Mouse (Mus musculus) induced T-regulatory cell, adult 2 months (primary cell): ENCODE data around the gene Hipk4.

Source experiments
- DNase-seq: peaks from one replicate; pipeline ENCODE4 v3.0.0-alpha.2; 2012; ENCODE audit warnings: low read depth

Gene Hipk4

GRCm38 (mm10) chr7:27522967-27523366, at the start of gene Hipk4:
Gene Hipk4 (plus strand): TSS chr7:27523267.
- DNase-seq: no peak

- no peak for DNase-seq
Observed at GRCm38 (mm10) chr7:27473835-27474489, 49.1 kb upstream of the Hipk4 start.

DNA sequence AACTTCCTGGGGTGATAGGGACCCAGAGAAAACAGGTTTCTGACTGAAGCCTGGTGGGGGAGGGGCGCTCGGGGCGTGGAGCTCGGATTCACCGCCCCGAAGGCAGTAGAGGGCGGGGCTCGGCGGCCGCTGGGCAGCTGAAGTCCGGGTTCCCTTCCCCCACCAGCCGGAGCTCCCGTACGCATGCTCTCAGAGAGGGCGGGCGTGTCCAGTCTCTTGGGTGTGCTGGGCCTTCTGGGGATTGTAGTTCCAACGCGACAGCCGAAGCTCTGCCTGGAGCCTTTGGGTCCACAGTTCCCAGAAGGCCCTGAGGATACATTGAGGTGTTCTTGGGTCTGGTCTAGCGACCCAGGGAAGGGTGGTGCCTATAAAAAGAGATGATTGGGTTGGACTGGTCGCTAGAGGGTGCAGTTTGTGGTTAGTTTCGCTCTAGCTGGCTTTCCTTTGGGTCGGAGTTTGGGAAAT, 48.5 kb upstream of the Hipk4 start:
- DNase-seq: peak; percentile 98

DNA sequence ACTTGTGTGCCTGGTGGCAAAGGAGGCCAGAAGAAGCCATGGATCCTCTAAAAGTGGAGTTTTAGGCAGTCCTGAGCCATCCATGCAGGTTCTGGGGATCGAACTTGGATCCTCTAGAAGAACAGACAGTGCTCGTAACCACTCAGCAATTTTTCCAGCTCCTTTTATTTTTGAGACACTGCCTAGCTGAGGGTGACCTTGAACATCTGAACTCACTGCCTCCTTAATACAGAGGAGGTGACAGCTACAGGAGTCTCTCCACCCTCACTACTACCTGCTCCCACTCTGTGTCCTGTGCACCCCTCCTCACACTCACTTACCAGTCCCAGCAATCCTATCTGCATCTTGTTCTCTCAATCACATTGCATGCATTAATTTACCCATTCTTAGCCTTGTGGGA, 47.5 kb upstream of the Hipk4 start:
- DNase-seq: no peak

- DNase-seq: no peak
Observed at GRCm38 (mm10) chr7:27476098-27476635, 46.9 kb upstream of the Hipk4 start.

- DNase-seq: peak; percentile 46
Observed at GRCm38 (mm10) chr7:27478561-27478960, 44.5 kb upstream of the Hipk4 start.

GRCm38 (mm10) chr7:27479750-27480149, 43.3 kb upstream of the Hipk4 start:
- DNase-seq: no peak

DNA sequence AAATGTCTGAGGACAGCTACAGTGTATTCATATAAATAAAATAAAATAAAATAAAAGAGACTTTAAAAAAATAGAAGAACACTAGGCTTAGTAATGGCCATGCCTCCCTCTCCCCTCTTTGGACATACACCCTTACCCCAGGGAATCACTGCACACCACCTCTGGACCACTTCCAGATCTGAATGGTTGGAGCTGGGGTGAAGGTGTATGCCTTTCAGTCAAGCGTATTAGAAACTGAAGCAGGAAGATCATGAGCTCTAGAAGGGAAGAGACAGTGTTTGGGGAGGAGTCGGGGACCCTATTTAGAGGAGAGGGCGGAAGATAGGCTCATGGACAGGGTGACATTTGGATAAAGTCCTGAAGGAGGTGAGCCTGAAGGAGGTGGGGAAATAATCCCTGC, 42.6 kb upstream of the Hipk4 start:
- DNase-seq: no peak

DNA sequence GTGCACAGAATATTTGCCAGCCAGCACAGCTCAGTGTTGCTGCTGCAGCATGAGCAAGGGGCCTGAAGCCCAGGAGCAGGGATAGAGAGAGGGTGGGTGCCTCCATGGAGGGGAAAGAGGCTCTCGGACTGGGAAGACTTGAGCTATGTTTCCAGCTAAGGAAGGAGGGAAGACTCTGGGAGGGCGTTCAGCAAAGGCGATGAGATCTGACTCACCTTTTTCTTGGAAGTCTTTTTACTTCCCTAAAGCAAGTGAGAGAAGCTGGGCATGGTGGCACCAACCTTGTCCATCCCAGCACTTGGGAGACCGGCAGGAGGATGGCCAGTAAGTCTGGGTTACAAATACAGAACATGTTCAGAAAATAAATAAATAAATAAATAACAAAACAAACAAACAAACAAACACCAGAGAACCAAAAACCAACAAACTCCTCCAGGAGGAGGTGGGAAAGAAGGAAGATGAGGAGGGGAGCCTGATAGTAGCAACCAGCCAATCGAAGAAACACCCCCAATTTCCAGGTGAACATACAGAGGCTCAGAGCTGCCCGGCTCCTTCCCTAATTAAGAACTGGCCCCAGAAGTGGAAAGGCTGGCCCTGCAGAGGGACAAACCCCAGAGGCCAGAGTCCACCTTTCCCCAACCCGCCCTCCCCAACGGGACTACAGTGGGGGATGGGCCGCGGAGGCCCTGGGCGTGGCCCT, 42.0 kb upstream of the Hipk4 start:
- DNase-seq: no peak

GRCm38 (mm10) chr7:27481627-27481969, 41.5 kb upstream of the Hipk4 start:
- DNase-seq: peak; percentile 87

- no peak for DNase-seq
Observed at GRCm38 (mm10) chr7:27483860-27484259, 39.2 kb upstream of the Hipk4 start.

- no peak for DNase-seq
Observed at GRCm38 (mm10) chr7:27486102-27486769, 36.8 kb upstream of the Hipk4 start.

DNA sequence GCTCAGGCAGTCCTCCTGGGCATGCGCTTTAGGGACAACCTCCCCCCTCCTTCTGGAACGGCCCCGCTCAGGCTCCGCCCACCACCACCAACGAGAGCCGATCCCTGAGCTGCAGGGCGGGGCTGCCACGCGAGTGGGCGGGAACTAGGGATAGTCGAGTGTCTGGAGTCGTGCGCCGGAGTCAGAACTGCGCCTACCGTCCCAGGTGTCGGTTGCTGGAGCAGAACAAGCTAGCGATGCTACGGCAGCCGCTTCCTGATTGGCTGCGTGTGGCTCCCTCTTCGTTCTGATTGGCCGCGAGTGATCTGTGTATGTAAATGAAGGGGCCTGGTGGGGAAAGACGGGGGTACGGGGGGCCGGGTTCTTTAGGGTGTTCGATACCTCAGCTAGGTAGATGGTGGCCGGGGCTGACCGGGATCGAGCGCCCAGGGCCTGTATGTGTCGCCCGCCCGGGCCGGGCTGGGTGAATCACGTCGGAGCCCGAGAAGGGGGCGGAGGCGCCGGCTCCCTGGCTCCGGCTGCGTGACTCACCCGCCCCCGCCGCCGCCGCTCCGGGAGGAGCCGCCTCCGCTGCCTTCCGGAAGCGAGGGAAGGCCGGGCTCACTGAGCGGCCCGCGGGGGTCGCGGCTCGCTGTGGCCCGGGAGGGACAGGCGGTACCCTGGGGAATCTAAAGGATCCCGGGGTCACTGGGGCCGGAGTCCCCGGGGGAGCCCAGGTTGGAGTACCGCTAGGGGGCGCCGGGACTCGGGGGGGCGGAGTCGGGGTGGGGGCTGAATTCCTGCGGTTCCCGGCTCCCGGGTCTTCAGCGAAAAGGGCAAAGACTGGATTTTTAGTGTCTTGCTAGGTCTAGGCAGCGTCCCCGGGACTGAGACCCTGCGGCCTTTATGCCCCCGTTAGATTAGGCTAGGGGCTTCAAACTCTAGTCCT, 36.0 kb upstream of the Hipk4 start, which contains the start of gene Sertad1:
Sertad1 (plus strand) TSS at position 141 of the 928 bp plus-strand sequence.
- peak; percentile 100 for DNase-seq

DNA sequence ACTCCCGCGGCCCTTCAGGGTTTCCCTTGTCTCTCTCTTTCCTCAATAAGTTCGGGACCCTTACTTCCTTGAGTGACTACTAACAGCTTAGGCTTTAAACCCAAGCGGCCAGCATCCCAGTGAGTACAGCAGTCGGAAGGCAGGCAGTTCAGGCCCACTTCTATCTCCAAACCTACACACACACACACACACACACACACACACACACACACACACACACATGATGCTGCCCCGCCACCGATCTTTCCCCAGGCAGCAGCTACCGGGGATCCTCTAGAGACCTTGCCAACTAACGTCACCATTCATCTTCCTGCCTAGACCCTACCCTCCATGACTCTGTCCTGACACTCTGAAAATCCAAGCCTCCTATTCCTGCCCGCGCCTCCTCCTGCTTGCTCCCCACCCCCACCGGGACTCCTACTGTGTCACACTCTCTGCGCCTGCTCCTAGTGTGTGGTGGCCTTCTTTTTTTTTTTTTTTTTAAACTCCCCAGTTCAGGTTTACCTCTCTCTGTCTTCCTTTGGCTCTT, 35.3 kb upstream of the Hipk4 start:
- DNase-seq: peak; percentile 61

DNA sequence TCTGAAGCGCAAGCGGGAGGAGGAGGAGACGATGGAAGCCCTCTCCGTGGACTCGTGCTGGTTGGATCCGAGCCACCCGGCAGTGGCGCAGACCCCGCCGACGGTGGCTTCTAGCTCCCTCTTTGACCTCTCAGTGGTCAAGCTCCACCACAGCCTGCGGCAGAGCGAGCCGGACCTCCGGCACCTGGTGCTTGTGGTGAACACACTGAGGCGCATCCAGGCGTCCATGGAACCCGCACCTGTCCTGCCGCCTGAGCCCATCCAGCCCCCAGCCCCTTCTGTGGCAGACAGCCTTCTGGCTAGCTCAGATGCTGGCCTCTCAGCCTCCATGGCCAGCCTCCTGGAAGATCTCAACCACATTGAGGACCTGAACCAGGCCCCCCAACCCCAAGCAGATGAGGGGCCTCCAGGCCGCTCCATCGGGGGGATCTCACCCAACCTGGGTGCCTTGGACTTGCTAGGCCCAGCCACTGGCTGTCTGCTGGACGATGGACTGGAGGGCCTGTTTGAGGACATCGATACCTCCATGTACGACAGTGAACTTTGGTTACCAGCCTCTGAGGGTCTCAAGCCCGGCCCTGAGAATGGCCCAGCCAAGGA, 33.7 kb upstream of the Hipk4 start:
- no peak for DNase-seq

- DNase-seq: no peak
Observed at GRCm38 (mm10) chr7:27490227-27490542, 32.9 kb upstream of the Hipk4 start.

DNA sequence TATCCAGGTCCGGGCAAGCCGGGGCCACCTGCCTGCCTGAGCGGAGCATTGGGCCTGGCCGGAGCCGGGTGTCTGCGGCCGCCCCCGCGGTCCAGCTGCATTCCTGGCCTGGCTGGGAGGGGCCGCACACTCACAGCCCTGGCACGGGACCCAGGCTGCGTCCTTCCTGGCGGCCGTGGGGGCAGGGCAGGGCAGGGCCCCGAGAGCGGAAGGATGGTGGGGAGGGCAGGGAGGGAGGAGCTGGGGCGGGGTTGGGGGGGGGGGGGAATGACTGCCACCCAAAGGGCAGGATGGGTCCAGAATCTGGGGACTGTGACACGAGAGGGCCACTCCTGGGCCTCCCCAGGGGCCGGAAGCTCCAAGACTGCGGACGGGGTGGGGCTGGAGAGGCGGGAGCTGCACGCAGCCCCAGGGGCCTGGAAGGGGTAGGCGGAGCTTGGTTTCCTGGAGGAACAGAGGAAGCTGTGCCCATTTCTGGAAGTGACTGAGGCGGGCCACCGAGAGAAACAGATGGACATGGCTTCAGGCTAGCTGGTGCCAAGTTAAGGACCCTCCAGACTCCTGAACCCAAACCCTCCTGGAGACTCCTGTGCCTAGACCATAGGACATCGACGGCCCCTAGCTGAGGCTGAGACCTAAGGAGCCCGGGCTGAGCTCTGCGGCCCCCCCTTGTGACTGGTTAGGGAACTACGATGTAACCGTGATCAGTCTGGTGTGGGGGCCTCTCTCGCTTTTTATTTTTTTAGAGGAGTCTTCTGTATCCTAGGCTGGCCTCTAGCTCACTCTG, 32.3 kb upstream of the Hipk4 start:
- DNase-seq: peak; percentile 94

DNA sequence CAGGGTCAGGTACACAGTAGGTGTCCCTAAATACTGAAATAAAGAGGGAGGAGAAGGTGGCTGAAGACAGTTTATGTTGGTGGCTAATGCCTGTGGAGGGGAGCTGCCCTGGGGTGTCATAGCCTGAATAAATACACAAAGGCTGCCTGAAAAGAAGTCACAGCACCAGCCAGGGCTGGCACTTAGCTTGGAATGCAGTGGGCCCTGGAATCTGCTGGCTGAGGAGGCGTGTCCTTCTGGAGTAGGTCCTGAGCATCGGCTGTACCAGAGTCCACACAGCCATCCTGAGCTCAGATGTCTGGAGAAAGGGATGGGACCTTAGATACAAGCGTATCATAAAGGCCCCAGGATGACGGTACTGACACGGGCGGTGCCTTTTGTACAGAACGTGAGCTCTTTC, 31.2 kb upstream of the Hipk4 start:
- DNase-seq: no peak

- no peak for DNase-seq
Observed at GRCm38 (mm10) chr7:27493022-27493421, 30.0 kb upstream of the Hipk4 start.

DNA sequence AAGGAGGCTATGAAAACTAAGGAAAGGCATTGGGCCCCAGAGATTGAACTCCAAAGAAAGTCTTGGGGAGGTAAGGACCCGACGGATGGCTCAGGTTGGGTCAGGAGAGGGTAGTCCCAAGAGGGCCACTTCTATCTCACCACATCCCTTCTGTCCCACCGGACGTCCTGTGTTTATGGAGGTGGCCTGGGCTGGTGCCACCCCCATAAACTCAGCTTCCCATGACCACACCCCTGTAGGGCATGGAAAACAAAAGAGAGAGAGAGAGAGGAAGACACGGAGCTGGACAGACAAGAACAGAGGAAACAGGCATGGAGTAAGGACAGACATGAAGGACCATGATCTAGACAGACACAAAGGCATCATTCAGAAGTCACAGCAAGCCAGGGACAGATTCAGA, 29.6 kb upstream of the Hipk4 start:
- no peak for DNase-seq
